14 mouse cellular contexts compared by ENCODE assay signal in genomic region chr13:120041145-120041544, GRCm38 (mm10). TPM values are rescaled to one million over a fixed set of nuclear protein-coding genes. Genes with fewer than 3 reads are reported as not detected.
DNase-seq lines count a peak whose midpoint lies in the region; ATAC-seq and TF ChIP-seq lines count a peak whose summit lies in the region.
"Not testable (repeated sequence)": the region's sequence is repeated elsewhere in the genome, so short reads cannot be mapped to it uniquely, and the experiment has no call there.
"Had no signal": no experiment of that assay in that cellular context is flagged by ENCODE, and none has a peak within 500 bp of the region (broad histone marks: within the 10 kb centered on the region; RNA-seq: fewer than 3 reads in every experiment).

No protein-coding gene starts in this region.

- H3K36me3 ChIP-seq in forebrain, embryonic 14.5 days (ENCODE audit: control insufficient read depth, insufficient read depth, low read length); midbrain, embryonic 11.5 days (ENCODE audit: control insufficient read depth, insufficient read depth, low read length): not testable (repeated sequence)

- not testable (repeated sequence) for H3K4me3 ChIP-seq in forebrain, embryonic 14.5 days (ENCODE audit: low read depth, low read length); midbrain, embryonic 11.5 days (ENCODE audit: low read depth, low read length)

- WGBS in forebrain, embryonic 14.5 days: no CpG with 5 or more reads among the region's 1 CpGs
- WGBS in midbrain, embryonic 11.5 days: no CpG with 5 or more reads among the region's 1 CpGs

- not testable (repeated sequence) for H3K9ac ChIP-seq in forebrain, embryonic 14.5 days (ENCODE audit: low read length); midbrain, embryonic 11.5 days (ENCODE audit: low read length)

- H3K4me2 ChIP-seq in forebrain, embryonic 14.5 days (ENCODE audit: low read length); midbrain, embryonic 11.5 days: not testable (repeated sequence)

- intact Hi-C loops in left cerebral cortex, postnatal 4 days (cut with DNase I): not testable (repeated sequence)

- not testable (repeated sequence) for H3K9me3 ChIP-seq in forebrain, embryonic 14.5 days (replicated peaks; ENCODE audit: control insufficient read depth, low read length); midbrain, embryonic 11.5 days (ENCODE audit: control insufficient read depth, low read length)

- DNase-seq in Patski (ENCODE audit: low read depth, low spot score); forebrain, embryonic 14.5 days (ENCODE audit: low spot score): not testable (repeated sequence)
- peak; percentile 51 to 80 for DNase-seq in cerebellum, postnatal 14 days
- peak; percentile 53 for DNase-seq in left cerebral cortex, postnatal 4 days
- peak; percentile 81 for DNase-seq in midbrain, embryonic 11.5 days (ENCODE audit: low spot score, missing footprints)
- peak; percentile 42 for DNase-seq in retina, postnatal 1 day
- DNase-seq in urinary bladder, postnatal 14 days (ENCODE audit: low spot score): peak; percentile 10

- CTCF ChIA-PET in Patski (lab: Charles Lee): not testable (repeated sequence)

- not testable (repeated sequence) for H3K27me3 ChIP-seq in Patski; forebrain, embryonic 14.5 days (replicated peaks; ENCODE audit: control insufficient read depth, insufficient read depth, low read length); midbrain, embryonic 11.5 days (ENCODE audit: control insufficient read depth, insufficient read depth, low read length)

- peak; percentile 67 for ATAC-seq in Patski
- ATAC-seq in forebrain, embryonic 14.5 days: peak; percentile 63; the same call in 1 of the 2 replicates
- peak; percentile 52 for ATAC-seq in inflammation-experienced regulatory T-cells, adult 6 months
- ATAC-seq in midbrain, embryonic 11.5 days (ENCODE audit: low FRiP score): peak; percentile 74; the same call in 1 of the 2 replicates

- in situ Hi-C loops in Patski (cut with MboI; ENCODE audit: low pct_unique_long_range_greater_than_20kb): not testable (repeated sequence)

- not testable (repeated sequence) for H3K4me1 ChIP-seq in forebrain, embryonic 14.5 days (ENCODE audit: control insufficient read depth, insufficient read depth, low read length); midbrain, embryonic 11.5 days (ENCODE audit: control insufficient read depth, insufficient read depth, low read length)

- TF ChIP-seq CTCF in Patski (IDR thresholded peaks at IDR 0.05): not testable (repeated sequence)

- POLR2A ChIA-PET in Patski (lab: Charles Lee): not testable (repeated sequence)

- not testable (repeated sequence) for H3K27ac ChIP-seq in forebrain, embryonic 14.5 days (ENCODE audit: low read depth, low read length); midbrain, embryonic 11.5 days (ENCODE audit: low read depth, low read length)

RNA-seq across cellular contexts. Expression of gene Gm21188, which starts 10.8 kb away (rescaled TPM):
- polyA plus RNA-seq in Patski (2021): 0.30 TPM
- not detected in 2 replicates for polyA plus RNA-seq in forebrain, embryonic 14.5 days (2014; fragmentation: Nextera tagmentation; extraction: Ambion mirVana)
- under 1 TPM in 2 of 3 experiments, not detected in 1; 0.21 to 0.87 TPM for polyA plus RNA-seq in inflammation-experienced regulatory T-cells, adult 6 months (2017; shearing (Covaris generic))
- not detected for total RNA-seq in left cerebral cortex, postnatal 4 days (2021)
- polyA plus RNA-seq in midbrain, embryonic 11.5 days (2014; fragmentation: Nextera tagmentation; extraction: Ambion mirVana): not detected in 2 replicates
- total RNA-seq: ES-E14; left cerebral cortex, postnatal 10 days had no signal
- polyA plus RNA-seq: cerebellum, adult 2 months; heart, embryonic 11.5 days; hindbrain, embryonic 13.5 days; midbrain, embryonic 13.5 days had no signal

RNA-seq across cellular contexts. Expression of gene Gm36079, which starts 14.3 kb away (rescaled TPM):
- not detected for polyA plus RNA-seq in Patski (2021)
- polyA plus RNA-seq in forebrain, embryonic 14.5 days (2014; fragmentation: Nextera tagmentation; extraction: Ambion mirVana): not detected in 2 replicates
- not detected for polyA plus RNA-seq in inflammation-experienced regulatory T-cells, adult 6 months (2017; shearing (Covaris generic))
- not detected for total RNA-seq in left cerebral cortex, postnatal 4 days (2021)
- polyA plus RNA-seq in midbrain, embryonic 11.5 days (2014; fragmentation: Nextera tagmentation; extraction: Ambion mirVana): not detected in 2 replicates
- total RNA-seq: ES-E14; left cerebral cortex, postnatal 10 days had no signal
- polyA plus RNA-seq: cerebellum, adult 2 months; heart, embryonic 11.5 days; hindbrain, embryonic 13.5 days; midbrain, embryonic 13.5 days had no signal
